8 mouse cellular contexts compared by ENCODE assay signal in the genomic region with DNA sequence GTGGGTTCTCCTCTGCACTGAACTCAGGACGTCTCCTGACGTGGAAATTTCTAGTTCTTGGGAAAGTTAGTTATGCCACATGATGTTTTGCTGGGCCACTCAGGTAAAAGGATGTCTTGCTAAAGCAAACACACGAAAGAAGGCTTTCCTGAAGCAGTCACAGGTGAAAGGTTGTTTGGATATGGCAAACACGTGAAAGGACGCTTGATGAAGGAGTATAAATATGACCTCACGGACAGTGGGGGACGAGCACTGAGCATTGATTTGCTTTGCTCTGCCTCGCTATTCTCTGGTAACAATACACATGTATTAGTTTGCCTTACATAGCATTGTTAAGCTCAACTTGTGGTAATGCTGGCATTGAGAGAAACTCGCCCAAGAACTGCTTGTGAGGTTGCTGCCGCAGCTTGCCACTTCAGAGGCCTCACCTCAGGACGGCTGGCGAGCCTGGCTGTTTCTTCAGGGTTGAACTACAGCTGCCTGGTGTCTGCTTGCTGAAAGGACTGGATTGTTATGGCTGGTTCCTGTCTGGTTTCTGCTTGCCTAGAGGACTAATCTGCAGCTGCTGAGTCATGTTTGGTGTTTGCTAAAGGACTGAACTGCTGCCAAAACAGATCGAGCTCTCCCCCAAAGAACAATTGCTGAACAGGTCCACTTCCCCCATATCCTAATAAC.
DNase-seq lines count a peak whose midpoint lies in the region; ATAC-seq lines count a peak whose summit lies in the region.

No protein-coding gene starts in this region.

- H3K27ac ChIP-seq in forebrain, embryonic 14.5 days (ENCODE audit: low read depth, low read length), result no peak overlapping the region
- no peak overlapping the region for H3K27ac ChIP-seq in forebrain, embryonic 11.5 days (ENCODE audit: low read depth, low read length)
- H3K27ac ChIP-seq in midbrain, embryonic 14.5 days (replicated peaks; ENCODE audit: low read depth, low read length), result no peak overlapping the region
- H3K27ac ChIP-seq in midbrain, embryonic 11.5 days (ENCODE audit: low read depth, low read length), result no peak overlapping the region
- no peak overlapping the region for H3K27ac ChIP-seq in intestine, embryonic 15.5 days
- 0 out of 2 replicates have a peak overlapping the region, but pooled peaks have one; percentile 16 for H3K27ac ChIP-seq in stomach, embryonic 15.5 days

- no peak for ATAC-seq in forebrain, embryonic 14.5 days
- ATAC-seq in forebrain, embryonic 11.5 days (replicated peaks; ENCODE audit: low FRiP score), result no peak
- no peak for ATAC-seq in midbrain, embryonic 14.5 days (ENCODE audit: low FRiP score, low TSS enrichment)
- no peak for ATAC-seq in midbrain, embryonic 11.5 days (ENCODE audit: low FRiP score)
- ATAC-seq in intestine, embryonic 15.5 days, result peak; percentile 67
- ATAC-seq in stomach, embryonic 15.5 days (ENCODE audit: insufficient read depth, low FRiP score, low read depth), result 0 out of 2 replicates have a peak, but pooled peaks have one; percentile 28
- no peak for ATAC-seq in inflammation-experienced regulatory T-cells, adult 6 months

- H3K9ac ChIP-seq in forebrain, embryonic 14.5 days (ENCODE audit: low read length), result no peak overlapping the region
- H3K9ac ChIP-seq in forebrain, embryonic 11.5 days (ENCODE audit: low read length), result no peak overlapping the region
- no peak overlapping the region for H3K9ac ChIP-seq in midbrain, embryonic 14.5 days (replicated peaks; ENCODE audit: low read length)
- H3K9ac ChIP-seq in midbrain, embryonic 11.5 days (ENCODE audit: low read length), result no peak overlapping the region
- H3K9ac ChIP-seq in intestine, embryonic 15.5 days, result no peak overlapping the region
- H3K9ac ChIP-seq in stomach, embryonic 15.5 days, result no peak overlapping the region

- WGBS in forebrain, embryonic 14.5 days, result 62% methylated on average over 13 of the region's 13 CpGs
- WGBS in forebrain, embryonic 11.5 days, result 75% methylated on average over 13 of the region's 13 CpGs
- WGBS in midbrain, embryonic 14.5 days, result 71% methylated on average over 13 of the region's 13 CpGs
- WGBS in midbrain, embryonic 11.5 days, result 79% methylated on average over 13 of the region's 13 CpGs
- 44% methylated on average over 13 of the region's 13 CpGs for WGBS in intestine, embryonic 15.5 days
- 44% methylated on average over 13 of the region's 13 CpGs for WGBS in stomach, embryonic 15.5 days

- H3K27me3 ChIP-seq in forebrain, embryonic 14.5 days (replicated peaks; ENCODE audit: control insufficient read depth, insufficient read depth, low read length), result no peaks in the 10 kb centered on the region
- no peaks in the 10 kb centered on the region for H3K27me3 ChIP-seq in forebrain, embryonic 11.5 days (ENCODE audit: control insufficient read depth, insufficient read depth, low read length)
- H3K27me3 ChIP-seq in midbrain, embryonic 14.5 days (ENCODE audit: control insufficient read depth, insufficient read depth, low read length), result no peaks in the 10 kb centered on the region
- no peaks in the 10 kb centered on the region for H3K27me3 ChIP-seq in midbrain, embryonic 11.5 days (ENCODE audit: control insufficient read depth, insufficient read depth, low read length)
- H3K27me3 ChIP-seq in intestine, embryonic 15.5 days (replicated peaks), result no peaks in the 10 kb centered on the region
- H3K27me3 ChIP-seq in stomach, embryonic 15.5 days (replicated peaks), result no peaks in the 10 kb centered on the region; the same call in 1 of the 2 replicates

- no peak overlapping the region for H3K4me2 ChIP-seq in forebrain, embryonic 14.5 days (ENCODE audit: low read length)
- H3K4me2 ChIP-seq in forebrain, embryonic 11.5 days (ENCODE audit: low read depth, low read length, severe bottlenecking), result no peak overlapping the region
- no peak overlapping the region for H3K4me2 ChIP-seq in midbrain, embryonic 14.5 days (ENCODE audit: low read length)
- H3K4me2 ChIP-seq in midbrain, embryonic 11.5 days, result no peak overlapping the region
- H3K4me2 ChIP-seq in intestine, embryonic 15.5 days (replicated peaks), result no peak overlapping the region
- no peak overlapping the region for H3K4me2 ChIP-seq in stomach, embryonic 15.5 days

- H3K4me3 ChIP-seq in forebrain, embryonic 14.5 days (ENCODE audit: low read depth, low read length), result no peak overlapping the region
- no peak overlapping the region for H3K4me3 ChIP-seq in forebrain, embryonic 11.5 days (ENCODE audit: low read depth, low read length)
- H3K4me3 ChIP-seq in midbrain, embryonic 14.5 days (replicated peaks; ENCODE audit: low read depth, low read length), result no peak overlapping the region
- no peak overlapping the region for H3K4me3 ChIP-seq in midbrain, embryonic 11.5 days (ENCODE audit: low read depth, low read length)
- H3K4me3 ChIP-seq in intestine, embryonic 15.5 days (replicated peaks), result no peak overlapping the region
- H3K4me3 ChIP-seq in stomach, embryonic 15.5 days (replicated peaks), result no peak overlapping the region

- peak; percentile 59 for DNase-seq in forebrain, embryonic 14.5 days (ENCODE audit: low spot score)
- no peak for DNase-seq in forebrain, embryonic 11.5 days (ENCODE audit: low spot score)
- peak; percentile 37 for DNase-seq in midbrain, embryonic 14.5 days
- no peak for DNase-seq in midbrain, embryonic 11.5 days (ENCODE audit: low spot score, missing footprints)
- no peak for DNase-seq in cerebellum, adult 9-11 months

- peaks cover 1% of the 10 kb centered on the region for H3K4me1 ChIP-seq in forebrain, embryonic 14.5 days (ENCODE audit: control insufficient read depth, insufficient read depth, low read length)
- H3K4me1 ChIP-seq in forebrain, embryonic 11.5 days (replicated peaks; ENCODE audit: control insufficient read depth, insufficient read depth, low read length), result no peaks in the 10 kb centered on the region
- H3K4me1 ChIP-seq in midbrain, embryonic 14.5 days (ENCODE audit: control insufficient read depth, insufficient read depth, low read length), result no peaks in the 10 kb centered on the region
- H3K4me1 ChIP-seq in midbrain, embryonic 11.5 days (ENCODE audit: control insufficient read depth, insufficient read depth, low read length), result no peaks in the 10 kb centered on the region
- H3K4me1 ChIP-seq in intestine, embryonic 15.5 days (replicated peaks), result 0 out of 2 replicates have a peak, but pooled peaks cover 9% of the 10 kb centered on the region
- H3K4me1 ChIP-seq in stomach, embryonic 15.5 days, result peaks cover 11% of the 10 kb centered on the region; the same call in 1 of the 2 replicates

- no peaks in the 10 kb centered on the region for H3K9me3 ChIP-seq in forebrain, embryonic 14.5 days (replicated peaks; ENCODE audit: control insufficient read depth, low read length)
- H3K9me3 ChIP-seq in forebrain, embryonic 11.5 days (ENCODE audit: control insufficient read depth, low read length), result no peaks in the 10 kb centered on the region
- H3K9me3 ChIP-seq in midbrain, embryonic 14.5 days (ENCODE audit: control insufficient read depth, low read length), result no peaks in the 10 kb centered on the region
- no peaks in the 10 kb centered on the region for H3K9me3 ChIP-seq in midbrain, embryonic 11.5 days (ENCODE audit: control insufficient read depth, low read length)
- no peaks in the 10 kb centered on the region for H3K9me3 ChIP-seq in intestine, embryonic 15.5 days
- no peaks in the 10 kb centered on the region for H3K9me3 ChIP-seq in stomach, embryonic 15.5 days

- H3K36me3 ChIP-seq in forebrain, embryonic 14.5 days (ENCODE audit: control insufficient read depth, insufficient read depth, low read length), result no peaks in the 10 kb centered on the region
- no peaks in the 10 kb centered on the region for H3K36me3 ChIP-seq in forebrain, embryonic 11.5 days (ENCODE audit: control insufficient read depth, insufficient read depth, low read length)
- no peaks in the 10 kb centered on the region for H3K36me3 ChIP-seq in midbrain, embryonic 14.5 days (ENCODE audit: control insufficient read depth, insufficient read depth, low read length)
- H3K36me3 ChIP-seq in midbrain, embryonic 11.5 days (ENCODE audit: control insufficient read depth, insufficient read depth, low read length), result no peaks in the 10 kb centered on the region
- H3K36me3 ChIP-seq in intestine, embryonic 15.5 days, result no peaks in the 10 kb centered on the region
- H3K36me3 ChIP-seq in stomach, embryonic 15.5 days, result no peaks in the 10 kb centered on the region

Comparison
In these comparisons a context has a peak if more than half of its experiments do, and no peak if none do; other contexts are left out.
1. DNase-seq: peak in forebrain, embryonic 14.5 days (single experiment) and midbrain, embryonic 14.5 days (single experiment); none in forebrain, embryonic 11.5 days (single experiment), midbrain, embryonic 11.5 days (single experiment) and cerebellum, adult 9-11 months (single experiment).
2. ATAC-seq: peak in intestine, embryonic 15.5 days (single experiment) and stomach, embryonic 15.5 days (single experiment); none in forebrain, embryonic 14.5 days (single experiment), forebrain, embryonic 11.5 days (single experiment), midbrain, embryonic 14.5 days (single experiment), midbrain, embryonic 11.5 days (single experiment) and inflammation-experienced regulatory T-cells, adult 6 months (single experiment).